Mouse (Mus musculus) adipose tissue, adult 10 weeks (tissue): Measurements from ENCODE around the gene Gm43738. TPM values are rescaled to one million over a fixed set of nuclear protein-coding genes. Genes with fewer than 3 reads are reported as not detected.

ENCODE experiments used
- polyA plus RNA-seq: library from polyadenylated mRNA; stranded (reverse); fragments of 350-450 nt; fragmentation: Illumina TruSeq; extraction: RNeasy Lipid Tissue Mini Kit (QIAGEN cat#74804); gene quantifications from one replicate; pipeline ENCODE4 v1.2.3, GENCODE M21; 2014; ENCODE audit warnings: low read depth, low replicate concordance

Gm43738 gene
- polyA plus RNA-seq = not detected

DNA sequence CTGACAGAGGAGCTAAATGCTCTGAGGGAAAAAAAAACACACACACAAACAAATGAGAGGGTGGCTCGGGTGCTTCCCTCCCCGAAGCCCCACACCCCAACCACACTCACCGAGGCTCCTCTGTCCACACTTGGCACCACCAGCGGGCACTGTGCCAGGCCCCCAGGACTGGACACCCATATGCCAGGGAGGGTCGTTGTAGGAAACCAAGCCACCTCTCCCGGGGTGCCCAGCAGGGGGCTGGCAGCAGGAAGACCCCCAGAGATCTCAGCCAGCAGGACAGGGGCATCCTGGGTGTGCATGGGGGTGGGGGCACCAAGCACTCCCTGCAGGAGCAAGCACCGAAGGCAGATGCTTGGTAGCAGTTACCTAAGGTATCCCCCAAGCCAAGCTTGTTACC, at the start of gene Gm43738:
TSS of gene Gm43738 (minus strand) at position 289 of the 400 bp plus-strand sequence.

DNA sequence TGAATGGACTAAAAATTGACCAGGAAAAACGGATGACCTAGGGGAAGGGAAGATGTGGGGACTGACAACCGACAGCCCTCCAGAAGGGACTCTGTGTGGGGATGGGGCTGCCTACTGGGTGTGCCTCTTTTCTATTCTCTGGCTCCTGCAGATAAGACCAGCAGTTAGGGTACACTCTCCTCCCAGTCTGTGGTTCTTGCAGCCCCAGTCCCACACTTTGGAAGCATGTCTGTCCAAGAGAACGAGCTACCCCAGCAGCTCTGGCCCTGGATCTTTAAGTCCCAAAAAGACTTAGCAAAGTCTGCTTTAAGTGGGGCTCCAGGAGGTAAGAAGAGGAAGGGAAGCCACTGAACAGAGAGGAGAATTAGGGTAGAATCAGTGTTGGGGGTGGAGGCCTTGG, 35.1 kb upstream of the Gm43738 start, which contains the start of gene Pklr:
TSS of gene Pklr (plus strand) at position 185 of the 400 bp plus-strand sequence.

DNA sequence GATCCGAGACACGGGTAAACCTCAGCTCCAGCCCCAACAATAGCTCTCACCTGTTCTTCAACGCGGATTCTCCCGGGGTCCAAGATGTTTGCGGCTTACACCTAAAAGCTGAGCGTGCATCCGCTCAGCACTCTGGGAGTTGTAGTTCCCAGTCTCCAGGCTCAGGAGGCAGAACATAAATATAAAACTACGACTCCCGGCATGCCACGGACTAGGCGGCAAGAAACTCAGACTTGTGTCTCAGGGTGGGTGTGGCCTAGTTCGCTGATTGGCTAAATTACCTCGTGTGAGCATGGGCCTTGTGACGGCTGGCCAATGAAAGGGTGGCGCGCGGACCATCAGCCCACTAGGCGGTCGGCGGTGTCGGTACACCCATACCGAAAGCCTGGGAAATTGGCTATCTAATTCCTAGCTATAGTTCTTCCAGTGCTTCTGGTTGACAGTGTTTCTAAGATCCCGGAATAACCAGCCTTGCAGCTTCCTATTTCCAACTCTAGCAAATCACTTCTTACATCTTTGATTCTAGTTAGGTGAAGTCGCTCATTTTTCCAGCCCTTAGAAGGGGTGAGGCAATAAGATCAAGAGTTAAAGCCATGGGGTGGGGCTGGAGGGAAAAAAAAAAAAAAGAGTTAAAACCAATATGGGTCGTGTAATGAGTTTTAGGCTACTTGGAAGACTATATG, 1.1 kb upstream of the Gm43738 start, which contains the start of gene Fdps:
TSS of gene Fdps (minus strand) at position 148 of the 683 bp plus-strand sequence.

DNA sequence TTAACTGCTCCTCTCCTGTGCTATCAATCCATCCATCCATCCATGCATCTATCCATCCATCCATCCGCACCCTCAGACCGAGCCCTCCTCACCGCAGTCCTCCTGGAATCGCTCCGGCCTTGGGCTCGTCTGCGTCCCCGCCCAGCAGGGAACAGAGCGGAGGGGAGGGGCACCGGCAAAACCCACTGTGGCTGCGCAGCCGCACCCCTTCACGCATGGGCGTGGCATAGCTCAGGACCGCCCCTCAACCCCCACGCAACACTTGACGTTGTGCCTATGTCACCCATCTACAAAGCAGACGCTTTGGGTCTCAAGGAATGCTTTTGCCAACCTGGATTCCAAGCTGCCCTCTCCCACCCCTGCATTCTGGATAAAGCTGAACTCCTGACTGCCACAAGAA, 7.7 kb downstream of the Gm43738 start, which contains the start of gene Rusc1:
TSS of gene Rusc1 (minus strand) at position 137 of the 400 bp plus-strand sequence.

Other genes with a start within 250 kb of the Gm43738 start
- 20.7 TPM for gene Msto1, start 187.1 kb downstream of the Gm43738 start, polyA plus RNA-seq
- 16.7 TPM for gene Ash1l, start 150.5 kb downstream of the Gm43738 start, polyA plus RNA-seq
- 66.9 TPM for gene Dap3, start 149.9 kb downstream of the Gm43738 start, polyA plus RNA-seq
- 22.7 TPM for gene Rusc1, start 7.8 kb downstream of the Gm43738 start, polyA plus RNA-seq
- gene Fdps, start 860 bp upstream of the Gm43738 start, polyA plus RNA-seq = 175 TPM
- gene Pklr, start 35.0 kb upstream of the Gm43738 start, polyA plus RNA-seq = 7.9 TPM
- 0.24 TPM for gene Hcn3, start 59.1 kb upstream of the Gm43738 start, polyA plus RNA-seq
- gene Clk2, start 63.7 kb upstream of the Gm43738 start, polyA plus RNA-seq = 51.5 TPM
- gene Scamp3, start 76.4 kb upstream of the Gm43738 start, polyA plus RNA-seq = 56.1 TPM
- gene Fam189b, start 82.0 kb upstream of the Gm43738 start, polyA plus RNA-seq = 5.8 TPM
- 67.8 TPM for gene Gba, start 101.8 kb upstream of the Gm43738 start, polyA plus RNA-seq
- 30.3 TPM for gene Thbs3, start 114.1 kb upstream of the Gm43738 start, polyA plus RNA-seq
- gene Mtx1, start 126.0 kb upstream of the Gm43738 start, polyA plus RNA-seq = 92.5 TPM
- gene Muc1, start 128.0 kb upstream of the Gm43738 start, polyA plus RNA-seq = 1.0 TPM
- 96.9 TPM for gene Krtcap2, start 144.9 kb upstream of the Gm43738 start, polyA plus RNA-seq
- gene Trim46, start 145.2 kb upstream of the Gm43738 start, polyA plus RNA-seq = 2.9 TPM
- 152 TPM for gene Dpm3, start 158.3 kb upstream of the Gm43738 start, polyA plus RNA-seq
- 135 TPM for gene Slc50a1, start 169.5 kb upstream of the Gm43738 start, polyA plus RNA-seq
- gene Efna1, start 180.0 kb upstream of the Gm43738 start, polyA plus RNA-seq = 26.1 TPM
- gene Efna3, start 221.9 kb upstream of the Gm43738 start, polyA plus RNA-seq = 1.3 TPM
- 3.4 TPM for gene Efna4, start 236.9 kb upstream of the Gm43738 start, polyA plus RNA-seq
- gene Adam15, start 248.9 kb upstream of the Gm43738 start, polyA plus RNA-seq = 145 TPM